Mouse (Mus musculus) erythroblast, adult 5-6 weeks (primary cell): ENCODE data around the gene Utp14a. TPM values are rescaled to one million over a fixed set of nuclear protein-coding genes. Genes with fewer than 3 reads are reported as not detected.

Experiments
- ATAC-seq: replicated peaks from 2 replicates; pipeline ENCODE4 v1.8.0; 2016; ENCODE audit warnings: moderate number of reproducible peaks, mild to moderate bottlenecking, moderate TSS enrichment, inconsistent platforms; ENCODE audit not compliant: poor library complexity, low FRiP score, severe bottlenecking
- total RNA-seq, 2 experiments: library from RNA; stranded (forward) in 1 of 2; stranded (reverse) in 1 of 2; fragments of 150-400 nt in 1 of 2; fragments of 200-764, 138-1000 nt in 1 of 2; gene quantifications; 2 replicates each; pipeline versions ENCODE4 v1.2.3 to v1.2.4; 2015 to 2017; ENCODE audit warnings: low replicate concordance in 2 of 2

Gene Utp14a
- total RNA-seq, 2 experiments from 2014 or later, result 7.9 to 14.2 TPM

DNA sequence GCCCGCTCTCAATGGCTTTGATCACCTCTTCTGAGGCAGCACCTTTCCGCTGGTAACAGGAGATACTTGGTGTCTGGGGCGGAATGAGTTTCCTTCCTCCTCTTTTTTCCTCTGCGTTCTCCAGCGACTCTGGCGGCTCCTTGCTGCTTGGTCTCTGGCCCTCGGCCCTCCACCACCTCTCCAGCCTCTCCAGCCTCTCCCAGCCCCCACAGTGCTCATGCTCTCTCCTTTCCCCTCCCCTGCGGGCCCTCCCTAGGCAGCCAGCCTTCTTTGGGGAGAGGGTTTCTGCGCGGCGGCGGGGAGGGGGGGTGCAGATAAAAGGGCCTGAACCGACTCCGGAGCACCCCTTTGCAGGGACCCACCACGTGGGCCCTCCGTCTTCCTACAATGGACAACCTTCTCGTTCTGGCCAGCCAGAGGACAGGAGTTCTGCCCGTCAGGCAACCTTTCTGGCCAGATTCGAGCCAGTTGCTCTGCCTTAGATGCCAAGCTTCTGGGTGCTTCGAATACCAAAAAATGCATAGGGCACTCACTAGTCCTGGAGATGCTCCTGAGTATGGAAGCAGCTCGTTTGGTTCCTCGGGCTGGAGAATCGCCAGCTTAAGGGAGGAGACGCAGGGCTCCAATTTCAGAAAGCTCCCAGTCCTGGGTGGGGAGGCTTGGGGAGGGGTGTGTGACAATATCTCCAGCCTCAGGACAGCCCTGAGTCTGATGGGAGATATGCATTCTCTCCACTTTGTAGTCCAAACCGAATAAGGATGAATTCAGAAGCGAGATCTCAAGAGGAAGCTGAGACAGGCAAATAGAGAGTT is 54.2 kb downstream of the Utp14a start:
- 0 out of 2 replicates have a peak, but pooled peaks have one; percentile 16 for ATAC-seq

DNA sequence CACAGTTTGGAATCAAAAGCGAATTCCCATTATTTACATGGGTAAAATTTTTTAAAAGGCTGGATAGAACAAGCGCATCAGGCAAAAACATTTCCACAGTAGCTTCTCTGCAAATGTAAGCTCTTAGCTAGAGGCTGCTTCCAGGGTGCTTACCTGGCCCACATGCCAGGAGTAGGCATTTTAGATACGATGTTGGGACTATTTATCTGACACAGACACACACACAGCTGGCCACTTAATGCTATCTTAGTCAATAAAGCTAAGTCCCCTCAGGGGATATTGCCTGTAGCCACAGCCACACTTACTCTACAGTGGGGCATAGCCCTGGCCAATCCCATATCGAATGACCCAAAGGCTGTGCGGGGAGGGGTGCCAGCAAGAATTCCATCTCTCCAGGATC is 55.1 kb downstream of the Utp14a start:
- peak; percentile 48 for ATAC-seq

- ATAC-seq, result peak; percentile 89
These were observed 57.9 kb downstream of the Utp14a start for GRCm38 (mm10) chrX:48314530-48315079.

- ATAC-seq, result no peak
These were observed 60.8 kb downstream of the Utp14a start for GRCm38 (mm10) chrX:48317444-48317843.

DNA sequence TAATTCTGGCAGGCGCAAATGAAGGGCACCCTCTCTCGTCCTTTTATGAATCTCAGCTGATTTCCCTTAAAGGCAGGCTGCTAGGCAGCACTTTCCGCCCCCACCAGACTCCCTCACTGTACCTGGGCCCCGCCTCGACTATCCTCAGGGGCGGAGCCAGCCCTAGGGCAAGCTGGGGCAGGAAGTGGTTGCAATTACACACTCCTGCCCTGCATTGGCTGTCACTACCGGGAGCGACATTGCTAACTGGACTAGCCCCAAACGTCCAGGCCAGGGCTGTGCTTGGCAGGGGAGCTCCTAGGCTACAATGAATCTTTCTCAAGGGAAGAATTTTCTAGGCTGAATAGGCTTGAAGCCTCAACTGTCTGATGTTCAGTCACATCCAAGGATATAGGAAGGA is 61.5 kb downstream of the Utp14a start:
- peak; percentile 73 for ATAC-seq

Other genes starting within 250 kb of the Utp14a start
- gene Apln, start 222.0 kb upstream of the Utp14a start, total RNA-seq (2015; ENCODE audit: low replicate concordance), result not detected in 2 replicates
- gene Apln, start 222.0 kb upstream of the Utp14a start, total RNA-seq (2017; ENCODE audit: low replicate concordance), result 0.28 TPM in 1 of 2 replicates, not detected in the other
- gene Xpnpep2, start 148.1 kb upstream of the Utp14a start, total RNA-seq (2015; ENCODE audit: low replicate concordance), result not detected in 2 replicates
- 0.56 TPM in 1 of 2 replicates, not detected in the other for gene Xpnpep2, start 148.1 kb upstream of the Utp14a start, total RNA-seq (2017; ENCODE audit: low replicate concordance)
- gene Sash3, start 110.4 kb upstream of the Utp14a start, total RNA-seq (2015; ENCODE audit: low replicate concordance), result 17.1 and 25.9 TPM in 2 replicates
- gene Sash3, start 110.4 kb upstream of the Utp14a start, total RNA-seq (2017; ENCODE audit: low replicate concordance), result 17.3 and 25.7 TPM in 2 replicates
- gene Zdhhc9, start 48.0 kb upstream of the Utp14a start, total RNA-seq (2015; ENCODE audit: low replicate concordance), result 9.6 and 14.6 TPM in 2 replicates
- gene Zdhhc9, start 48.0 kb upstream of the Utp14a start, total RNA-seq (2017; ENCODE audit: low replicate concordance), result 1.4 and 4.3 TPM in 2 replicates
- 4.6 and 8.6 TPM in 2 replicates for gene Bcorl1, start 84.5 kb downstream of the Utp14a start, total RNA-seq (2015; ENCODE audit: low replicate concordance)
- 23.8 and 31.1 TPM in 2 replicates for gene Bcorl1, start 84.5 kb downstream of the Utp14a start, total RNA-seq (2017; ENCODE audit: low replicate concordance)
- gene Elf4, start 206.3 kb downstream of the Utp14a start, total RNA-seq (2015; ENCODE audit: low replicate concordance), result 24.5 and 26.5 TPM in 2 replicates
- 2.9 and 6.3 TPM in 2 replicates for gene Elf4, start 206.3 kb downstream of the Utp14a start, total RNA-seq (2017; ENCODE audit: low replicate concordance)